ENCODE assay signal across 8 mouse cellular contexts in the genomic region with DNA sequence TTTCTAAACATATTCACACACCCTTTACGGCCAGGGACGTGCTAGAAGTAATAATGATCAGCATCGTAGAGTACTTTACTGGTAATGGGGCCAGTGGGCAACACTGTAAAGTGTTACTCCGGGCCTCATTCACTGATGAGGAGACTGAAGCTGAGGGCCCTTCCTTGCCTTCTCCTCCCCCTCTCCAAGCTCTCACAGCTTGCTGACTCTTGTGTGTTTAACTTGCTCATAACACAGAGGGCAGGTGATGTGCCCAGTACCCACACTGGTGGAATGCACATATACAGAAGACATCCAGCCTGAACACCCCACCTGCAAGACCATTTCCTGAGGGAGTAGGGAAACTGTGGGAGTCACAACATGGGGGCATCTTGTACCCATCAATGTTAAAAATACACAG.
DNase-seq lines count a peak whose midpoint lies in the region; ATAC-seq lines count a peak whose summit lies in the region.

No protein-coding gene starts in this region.

- H3K9me3 ChIP-seq in heart, embryonic 16.5 days (replicated peaks; ENCODE audit: control insufficient read depth, low read length) = no peaks in the 10 kb centered on the region
- H3K9me3 ChIP-seq in embryonic facial prominence, embryonic 11.5 days (replicated peaks; ENCODE audit: control insufficient read depth, low read length) = no peaks in the 10 kb centered on the region
- H3K9me3 ChIP-seq in hindbrain, embryonic 15.5 days = no peaks in the 10 kb centered on the region
- no peaks in the 10 kb centered on the region for H3K9me3 ChIP-seq in midbrain, embryonic 11.5 days (ENCODE audit: control insufficient read depth, low read length)

- ATAC-seq in heart, embryonic 16.5 days (replicated peaks; ENCODE audit: extremely low read depth, insufficient read depth, low FRiP score) = no peak
- no peak for ATAC-seq in embryonic facial prominence, embryonic 11.5 days (replicated peaks; ENCODE audit: insufficient number of reproducible peaks, low FRiP score, low TSS enrichment, low read depth)
- no peak for ATAC-seq in hindbrain, embryonic 15.5 days (ENCODE audit: low FRiP score, low read depth)
- no peak for ATAC-seq in midbrain, embryonic 11.5 days (ENCODE audit: low FRiP score)
- no peak for ATAC-seq in frontal cortex, adult (ENCODE audit: low TSS enrichment)

- peaks cover 69% of the 10 kb centered on the region for H3K4me1 ChIP-seq in heart, embryonic 16.5 days (ENCODE audit: control insufficient read depth, insufficient read depth, low read length)
- H3K4me1 ChIP-seq in embryonic facial prominence, embryonic 11.5 days (ENCODE audit: control insufficient read depth, insufficient read depth, low read length) = peaks cover 3% of the 10 kb centered on the region; the same call in 1 of the 2 replicates
- peaks cover 75% of the 10 kb centered on the region for H3K4me1 ChIP-seq in hindbrain, embryonic 15.5 days (replicated peaks)
- peaks cover 34% of the 10 kb centered on the region for H3K4me1 ChIP-seq in midbrain, embryonic 11.5 days (ENCODE audit: control insufficient read depth, insufficient read depth, low read length)

- 42% methylated on average over 4 of the region's 4 CpGs for WGBS in heart, embryonic 16.5 days
- 43% methylated on average over 4 of the region's 4 CpGs for WGBS in embryonic facial prominence, embryonic 11.5 days
- WGBS in hindbrain, embryonic 15.5 days = 43% methylated on average over 4 of the region's 4 CpGs
- WGBS in midbrain, embryonic 11.5 days = 47% methylated on average over 4 of the region's 4 CpGs

- H3K9ac ChIP-seq in heart, embryonic 16.5 days (ENCODE audit: low read length) = peak overlapping the region; percentile 97; the same call in 1 of the 2 replicates
- H3K9ac ChIP-seq in embryonic facial prominence, embryonic 11.5 days (replicated peaks; ENCODE audit: low read length) = no peak overlapping the region
- no peak overlapping the region for H3K9ac ChIP-seq in hindbrain, embryonic 15.5 days
- H3K9ac ChIP-seq in midbrain, embryonic 11.5 days (ENCODE audit: low read length) = no peak overlapping the region

- peak overlapping the region; percentile 94 for H3K4me2 ChIP-seq in heart, embryonic 16.5 days (ENCODE audit: low read depth, low read length)
- peak overlapping the region; percentile 83 for H3K4me2 ChIP-seq in embryonic facial prominence, embryonic 11.5 days (ENCODE audit: low read depth, low read length)
- peak overlapping the region; percentile 75 for H3K4me2 ChIP-seq in hindbrain, embryonic 15.5 days
- H3K4me2 ChIP-seq in midbrain, embryonic 11.5 days = peak overlapping the region; percentile 88

- H3K36me3 ChIP-seq in heart, embryonic 16.5 days (ENCODE audit: control insufficient read depth, insufficient read depth) = no peaks in the 10 kb centered on the region
- H3K36me3 ChIP-seq in embryonic facial prominence, embryonic 11.5 days (replicated peaks; ENCODE audit: control insufficient read depth, insufficient read depth, low read depth, low read length) = no peaks in the 10 kb centered on the region
- H3K36me3 ChIP-seq in hindbrain, embryonic 15.5 days = no peaks in the 10 kb centered on the region
- no peaks in the 10 kb centered on the region for H3K36me3 ChIP-seq in midbrain, embryonic 11.5 days (ENCODE audit: control insufficient read depth, insufficient read depth, low read length)

- peak overlapping the region; percentile 92 for H3K27ac ChIP-seq in heart, embryonic 16.5 days (ENCODE audit: low read length)
- no peak overlapping the region for H3K27ac ChIP-seq in embryonic facial prominence, embryonic 11.5 days (replicated peaks; ENCODE audit: low read depth, low read length)
- no peak overlapping the region for H3K27ac ChIP-seq in hindbrain, embryonic 15.5 days (replicated peaks)
- no peak overlapping the region for H3K27ac ChIP-seq in midbrain, embryonic 11.5 days (ENCODE audit: low read depth, low read length)

- H3K27me3 ChIP-seq in heart, embryonic 16.5 days (ENCODE audit: control insufficient read depth, insufficient read depth, low read length) = no peaks in the 10 kb centered on the region
- no peaks in the 10 kb centered on the region for H3K27me3 ChIP-seq in embryonic facial prominence, embryonic 11.5 days (ENCODE audit: control insufficient read depth, insufficient read depth, low read length)
- H3K27me3 ChIP-seq in hindbrain, embryonic 15.5 days = no peaks in the 10 kb centered on the region
- H3K27me3 ChIP-seq in midbrain, embryonic 11.5 days (ENCODE audit: control insufficient read depth, insufficient read depth, low read length) = no peaks in the 10 kb centered on the region

- DNase-seq in heart, postnatal 25 days (ENCODE audit: low spot score) = no peak
- no peak for DNase-seq in embryonic facial prominence, embryonic 11.5 days (ENCODE audit: low spot score)
- DNase-seq in midbrain, embryonic 11.5 days (ENCODE audit: low spot score, missing footprints) = no peak
- DNase-seq in layer of hippocampus, postnatal 25 days (ENCODE audit: extremely low spot score in 1 of 2, low spot score in 1 of 2) = no peak
- DNase-seq in c-Kit-positive CD71-positive TER-119-positive erythroid progenitor cells, embryonic 14.5 days (ENCODE audit: low spot score) = no peak

- intact Hi-C loops in heart, postnatal 25 days (cut with DNase I) = no loop called here

- H3K4me3 ChIP-seq in heart, embryonic 16.5 days (ENCODE audit: low read length) = peak overlapping the region; percentile 89
- H3K4me3 ChIP-seq in embryonic facial prominence, embryonic 11.5 days (ENCODE audit: low read depth, low read length) = peak overlapping the region; percentile 68
- peak overlapping the region; percentile 48; the same call in 1 of the 2 replicates for H3K4me3 ChIP-seq in hindbrain, embryonic 15.5 days
- peak overlapping the region; percentile 64; the same call in 1 of the 2 replicates for H3K4me3 ChIP-seq in midbrain, embryonic 11.5 days (ENCODE audit: low read depth, low read length)
